Mouse (Mus musculus) adrenal gland, adult 2 months (tissue): ENCODE measurements around the gene Iqsec1. TPM values are rescaled to one million over a fixed set of nuclear protein-coding genes. Genes with fewer than 3 reads are reported as not detected.

ENCODE experiments used
- DNase-seq: peaks from one replicate; pipeline ENCODE4 v3.0.0; 2021
- long read RNA-seq: library from polyadenylated mRNA; stranded (forward); transcript quantifications from one replicate; pipeline ENCODE4 v2.0.0, GENCODE M21; 2021
- polyA plus RNA-seq: library from polyadenylated mRNA; depleted of rRNA; stranded (reverse); fragments of >200 nt; gene quantifications from 2 replicates; pipeline ENCODE4 v1.2.3, GENCODE M21; 2012; rRNA removed
- total RNA-seq, 2 experiments: library from RNA; stranded (reverse); gene quantifications; 2 replicates each; pipeline ENCODE4 v1.2.3; 2021

The Iqsec1 gene
- 100 to 1,000 TPM; 101 to 123 TPM for total RNA-seq
- polyA plus RNA-seq, result 168 and 171 TPM in 2 replicates
- long read RNA-seq, transcript Iqsec1-208 (1 exons, 2,691 nt), result major isoform, 10 of 16 reads
- long read RNA-seq, partial matches to known transcripts, result 1 of 16 reads
- long read RNA-seq, other reads (novel, unspliced or antisense), result 5 of 16 reads

GRCm38 (mm10) chr6:90988648-90989317 lies at the start of gene Iqsec1:
Iqsec1 (minus strand) TSS chr6:90988685.
- DNase-seq, result peak; percentile 93

DNA sequence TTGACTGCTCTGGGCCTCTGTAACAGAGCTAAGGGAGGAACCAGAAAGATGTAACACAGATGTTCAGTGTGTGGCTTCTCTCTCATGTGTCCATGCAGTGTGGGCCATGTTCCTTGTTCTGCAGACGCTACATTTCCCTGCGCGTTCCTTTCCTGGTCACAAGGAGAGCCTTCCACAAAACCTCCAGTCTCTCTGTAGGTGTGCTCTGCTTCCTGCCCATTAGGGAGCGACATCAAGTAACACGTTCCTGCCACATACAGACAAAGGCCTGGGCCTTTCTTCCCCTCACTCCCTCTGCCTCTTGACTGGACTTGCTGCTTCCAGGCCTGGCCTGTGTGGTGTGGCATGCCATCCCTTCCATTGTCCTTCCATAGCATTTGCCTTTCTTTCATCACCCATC lies 39.8 kb upstream of the Iqsec1 start:
- DNase-seq, result no peak

DNA sequence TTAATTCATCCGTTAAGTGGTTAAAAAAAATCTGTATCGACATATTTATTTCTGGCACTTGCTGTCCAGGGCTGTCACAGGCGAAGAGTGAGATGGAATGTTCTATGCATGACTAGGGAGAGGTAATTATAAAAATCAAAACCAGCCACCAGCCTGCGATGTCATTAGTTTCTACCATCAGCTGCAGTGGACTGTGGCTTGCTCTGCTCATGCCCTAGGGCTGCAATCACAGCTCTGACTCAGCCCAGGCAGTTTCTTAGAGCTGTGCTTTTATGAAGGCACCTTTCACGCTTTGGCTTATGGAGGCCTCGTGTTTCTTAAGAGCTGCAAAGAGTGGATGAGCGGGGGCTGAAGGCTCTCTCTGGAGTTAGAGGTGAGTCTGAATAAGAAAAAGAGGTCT lies 32.3 kb upstream of the Iqsec1 start:
- DNase-seq, result no peak

- no peak for DNase-seq
These were observed 28.2 kb upstream of the Iqsec1 start for GRCm38 (mm10) chr6:91016600-91017230.

- DNase-seq, result peak; percentile 17
These were observed 25.9 kb upstream of the Iqsec1 start for GRCm38 (mm10) chr6:91014198-91014958.

DNA sequence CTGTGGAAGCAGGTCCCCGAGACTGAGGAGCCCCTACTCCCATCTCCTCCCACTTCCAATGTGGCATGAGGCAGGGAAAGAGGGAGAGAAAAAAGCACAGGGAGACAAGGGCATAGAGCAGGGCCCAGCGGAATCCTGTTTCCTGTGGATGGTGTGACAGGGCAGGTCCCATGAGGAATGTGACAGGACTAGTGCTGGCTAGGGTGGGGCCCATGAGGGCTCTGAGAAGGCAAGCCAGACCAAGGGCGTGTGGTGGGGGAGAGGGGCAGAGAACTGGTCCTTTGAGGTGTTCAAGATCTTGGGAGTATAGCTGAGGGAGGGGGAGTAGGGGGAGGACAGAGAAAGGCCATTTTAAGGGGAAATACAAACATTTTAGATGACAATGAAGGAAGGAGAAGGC lies 24.0 kb upstream of the Iqsec1 start:
- DNase-seq, result no peak

DNA sequence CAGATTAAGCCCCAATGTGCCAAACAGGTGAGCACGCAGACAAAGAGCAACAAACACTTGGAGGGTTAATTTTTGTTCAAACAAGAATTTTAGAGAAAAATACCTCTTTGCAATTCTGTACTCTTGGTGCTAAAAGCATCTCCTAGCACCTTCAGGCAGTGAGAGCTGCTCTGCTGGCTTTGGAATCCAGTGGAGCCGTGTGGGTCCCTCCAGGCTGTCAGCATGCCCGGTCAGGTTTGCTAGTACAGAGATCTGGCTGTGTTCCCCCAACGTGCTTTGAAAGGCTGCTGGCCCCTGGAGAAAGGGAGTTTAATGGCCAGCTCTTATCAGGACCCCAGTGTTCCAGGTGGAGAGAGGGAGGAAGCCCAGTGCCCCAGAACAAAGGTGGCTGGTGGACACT lies 23.1 kb upstream of the Iqsec1 start:
- no peak for DNase-seq

GRCm38 (mm10) chr6:91008284-91008830 lies 19.9 kb upstream of the Iqsec1 start:
- no peak for DNase-seq

- no peak for DNase-seq
These were observed 18.7 kb upstream of the Iqsec1 start for GRCm38 (mm10) chr6:91007207-91007606.

GRCm38 (mm10) chr6:91004157-91004556 lies 15.7 kb upstream of the Iqsec1 start:
- DNase-seq, result no peak

DNA sequence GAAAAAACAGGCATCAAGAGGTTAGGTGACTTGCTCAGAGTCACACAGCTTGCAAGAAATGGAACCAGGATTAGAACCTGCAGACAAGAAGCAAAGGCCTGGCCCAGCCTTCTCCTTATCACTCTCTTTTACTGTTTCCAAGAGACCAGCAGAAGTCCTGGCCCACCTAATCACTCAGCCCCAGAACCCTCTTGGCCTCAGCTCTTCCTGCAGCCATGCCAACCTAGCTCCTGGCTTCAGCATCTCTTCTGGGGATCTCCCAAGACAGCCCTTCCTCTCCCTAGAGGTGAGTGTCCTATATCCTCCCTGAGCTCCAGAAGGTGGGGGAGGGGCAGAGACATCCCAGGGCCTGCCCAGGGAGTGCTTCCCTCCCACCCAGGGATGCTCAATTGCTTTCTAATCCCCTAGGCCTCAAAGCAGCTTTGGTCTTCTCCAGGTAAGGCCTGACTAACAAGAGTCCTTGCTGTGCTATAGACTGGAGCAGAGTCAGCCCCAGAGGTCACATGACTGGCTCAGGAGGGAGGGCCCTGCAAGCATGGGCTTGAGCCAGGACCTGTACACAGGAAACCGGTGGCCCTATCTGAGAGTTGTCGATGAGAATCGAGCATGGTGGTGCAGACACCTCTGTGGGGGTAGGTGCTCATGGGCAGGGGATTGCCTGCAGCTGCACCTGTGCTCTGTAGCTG lies 15.0 kb upstream of the Iqsec1 start:
- DNase-seq, result no peak

- no peak for DNase-seq
These were observed 13.1 kb upstream of the Iqsec1 start for GRCm38 (mm10) chr6:91001566-91001965.

- DNase-seq, result peak; percentile 75
These were observed 12.5 kb upstream of the Iqsec1 start for GRCm38 (mm10) chr6:91000819-91001525.

DNA sequence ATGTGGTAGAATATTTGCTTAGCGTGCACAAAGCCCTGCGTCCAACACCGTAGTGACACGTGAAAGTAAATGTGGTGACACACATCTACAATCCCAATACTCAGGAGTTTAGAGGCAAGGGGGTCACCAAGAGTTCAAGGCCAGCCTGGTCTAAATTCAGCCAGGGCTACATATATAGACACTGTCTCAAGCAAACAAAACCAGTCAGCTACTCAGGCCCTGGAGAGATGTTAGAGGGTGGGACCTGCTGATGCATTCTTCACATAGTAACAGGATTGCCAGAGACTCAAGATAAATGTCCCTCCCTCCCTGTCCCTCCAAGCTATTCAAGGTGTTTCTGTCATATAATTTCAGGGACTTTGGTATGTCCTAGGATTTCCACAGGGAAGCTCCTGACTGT lies 10.7 kb upstream of the Iqsec1 start:
- no peak for DNase-seq

DNA sequence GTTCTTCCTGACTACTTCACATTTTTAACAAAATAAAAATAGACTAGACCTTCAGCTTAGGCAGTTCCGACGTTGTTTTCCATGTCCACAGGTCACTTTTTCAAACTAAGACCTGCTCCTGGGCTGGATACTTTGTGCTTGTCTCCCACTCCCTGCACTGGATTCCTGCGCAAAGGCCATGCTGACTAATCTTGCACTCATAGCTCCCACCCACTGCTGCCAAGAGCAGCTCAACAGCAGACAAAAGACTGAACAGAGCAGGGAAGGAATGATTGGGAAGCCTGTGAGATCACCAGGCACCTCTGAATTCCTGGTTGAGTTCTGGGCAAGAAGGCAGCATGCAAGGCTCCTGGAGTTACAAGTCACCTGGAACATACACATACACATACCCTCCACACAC lies 8.5 kb upstream of the Iqsec1 start:
- DNase-seq, result peak; percentile 79

DNA sequence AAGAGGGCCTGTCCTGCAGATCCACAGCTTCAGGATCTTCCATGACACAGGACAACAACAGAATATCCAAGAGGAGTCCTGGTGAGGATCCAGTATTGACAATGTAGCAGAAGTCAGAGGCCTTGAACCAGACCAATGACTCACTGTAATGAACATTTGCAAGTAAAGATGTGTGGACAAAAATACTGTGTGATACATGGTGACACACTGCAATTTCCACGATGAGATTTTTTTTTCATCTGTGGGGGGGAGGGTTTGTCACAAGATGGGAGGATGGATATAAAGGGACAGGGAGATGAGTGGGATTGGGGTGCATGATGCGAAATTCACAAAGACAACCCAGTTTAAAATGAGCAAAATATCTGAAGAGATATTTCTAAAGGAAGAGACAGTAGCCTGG lies 7.7 kb upstream of the Iqsec1 start:
- DNase-seq, result peak; percentile 64

GRCm38 (mm10) chr6:90988299-90988625 lies 223 bp downstream of the Iqsec1 start:
- no peak for DNase-seq

GRCm38 (mm10) chr6:90987561-90988298 lies 755 bp downstream of the Iqsec1 start:
- peak; percentile 67 for DNase-seq

- DNase-seq, result peak; percentile 71
These were observed 4.4 kb downstream of the Iqsec1 start for GRCm38 (mm10) chr6:90984101-90984500.

DNA sequence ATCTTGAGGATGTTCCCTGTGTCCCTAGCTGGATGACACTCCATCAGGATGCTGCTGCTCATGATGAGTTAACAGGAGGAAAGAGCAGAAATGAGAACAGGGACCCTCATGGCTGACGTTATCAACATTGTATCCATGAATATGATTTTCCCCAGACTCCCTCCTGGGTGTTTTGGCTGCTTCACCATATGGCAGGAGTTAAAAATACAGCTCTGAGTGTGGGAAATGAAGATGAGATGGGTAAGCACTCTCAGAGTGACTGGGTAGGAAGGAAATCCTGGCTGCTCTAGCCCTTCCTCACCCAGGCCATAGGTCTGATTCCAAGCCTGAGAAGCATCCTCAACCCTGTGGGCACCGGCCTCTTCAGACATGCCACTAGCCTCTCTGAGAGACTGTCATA lies 14.2 kb downstream of the Iqsec1 start:
- no peak for DNase-seq
